Mouse (Mus musculus) sigmoid colon, adult 10 weeks (tissue): Measurements from ENCODE around the gene Hectd4. TPM values are rescaled to one million over a fixed set of nuclear protein-coding genes. Genes with fewer than 3 reads are reported as not detected.

Source experiments
- polyA plus RNA-seq: library from polyadenylated mRNA; stranded (reverse); fragments of 350-450 nt; fragmentation: Illumina TruSeq; extraction: RNeasy Lipid Tissue Mini Kit (QIAGEN cat#74804); gene quantifications from one replicate; pipeline ENCODE4 v1.2.3, GENCODE M21; 2014; ENCODE audit warnings: low read depth, low replicate concordance

Gene Hectd4
- 4.0 TPM for polyA plus RNA-seq

DNA sequence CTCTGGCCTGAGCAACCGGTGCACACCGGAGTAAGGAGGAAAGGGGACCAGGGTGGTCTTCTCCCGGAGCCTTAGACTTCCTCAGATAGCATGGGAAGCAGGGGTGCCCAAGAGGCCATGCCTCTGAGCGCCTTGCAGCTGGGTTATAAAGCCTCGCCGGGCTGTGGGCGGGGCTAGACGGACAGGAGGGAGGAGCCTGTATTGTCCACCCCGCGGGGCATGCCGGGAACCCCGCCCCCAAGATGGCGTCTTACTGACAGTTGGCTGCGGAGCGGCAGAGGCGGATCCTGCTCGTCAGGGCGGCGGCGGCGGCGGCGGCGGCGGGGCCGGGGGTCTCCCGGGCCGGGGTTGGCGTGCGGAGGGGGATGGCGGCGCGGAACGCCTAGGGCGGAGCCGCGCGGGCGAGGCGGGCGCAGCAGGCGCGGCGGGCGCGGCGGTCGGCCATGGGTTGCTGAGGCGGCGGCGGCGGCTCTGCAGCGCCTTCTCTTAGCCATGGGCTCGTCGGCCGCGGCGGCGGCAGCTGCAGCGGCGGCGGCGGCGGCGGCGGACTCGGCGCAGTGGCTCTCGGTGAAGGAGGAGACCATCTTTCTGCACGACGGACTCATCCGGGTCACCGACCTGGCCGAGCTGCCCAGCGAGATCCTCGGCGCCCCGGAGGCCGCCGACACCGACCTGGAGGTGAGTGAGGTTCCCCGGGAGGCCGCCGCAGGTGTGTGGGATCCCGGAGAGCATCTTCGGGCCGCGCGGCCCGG, at the start of gene Hectd4:
Hectd4 (plus strand) TSS at position 240 of the 752 bp plus-strand sequence.

DNA sequence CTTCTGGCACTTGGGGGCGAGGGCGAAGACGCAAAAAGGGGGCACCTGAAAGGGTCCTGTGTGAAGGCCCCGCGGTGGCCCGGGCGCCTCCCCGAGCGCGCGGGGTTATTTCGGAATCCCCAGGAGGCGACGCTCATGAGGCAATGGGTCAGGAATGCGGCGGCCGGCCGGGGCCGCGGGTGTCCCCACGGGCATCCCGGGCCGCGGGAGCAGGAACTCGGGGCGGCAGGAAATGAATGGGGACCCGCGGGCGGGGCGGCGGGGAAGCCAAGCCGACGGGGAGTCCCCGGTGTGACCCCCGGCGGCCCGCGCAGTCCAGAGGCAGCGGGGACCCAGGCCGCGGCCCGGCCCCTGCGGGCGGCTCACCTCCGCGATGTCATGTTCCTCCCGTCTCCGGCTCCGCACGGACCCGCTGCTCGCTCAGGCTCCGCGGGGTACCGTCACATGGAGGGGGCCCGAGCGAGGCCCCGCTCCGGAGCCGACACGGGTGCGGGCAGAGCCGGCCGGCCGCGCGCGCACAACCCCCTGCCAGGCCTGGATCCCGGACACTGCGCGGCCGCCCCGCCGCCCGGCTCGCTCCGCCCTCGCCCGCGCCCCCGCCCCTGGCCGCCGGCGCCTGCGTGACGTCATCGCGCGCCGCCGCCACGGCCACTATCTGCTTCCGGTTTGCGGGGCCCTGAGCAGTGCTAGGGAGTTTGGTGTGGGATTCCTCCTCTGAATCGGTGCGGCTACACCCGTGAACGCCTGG, 29.0 kb upstream of the Hectd4 start, which contains the start of gene Ptpn11:
Ptpn11 (minus strand) TSS at position 562 of the 748 bp plus-strand sequence.

DNA sequence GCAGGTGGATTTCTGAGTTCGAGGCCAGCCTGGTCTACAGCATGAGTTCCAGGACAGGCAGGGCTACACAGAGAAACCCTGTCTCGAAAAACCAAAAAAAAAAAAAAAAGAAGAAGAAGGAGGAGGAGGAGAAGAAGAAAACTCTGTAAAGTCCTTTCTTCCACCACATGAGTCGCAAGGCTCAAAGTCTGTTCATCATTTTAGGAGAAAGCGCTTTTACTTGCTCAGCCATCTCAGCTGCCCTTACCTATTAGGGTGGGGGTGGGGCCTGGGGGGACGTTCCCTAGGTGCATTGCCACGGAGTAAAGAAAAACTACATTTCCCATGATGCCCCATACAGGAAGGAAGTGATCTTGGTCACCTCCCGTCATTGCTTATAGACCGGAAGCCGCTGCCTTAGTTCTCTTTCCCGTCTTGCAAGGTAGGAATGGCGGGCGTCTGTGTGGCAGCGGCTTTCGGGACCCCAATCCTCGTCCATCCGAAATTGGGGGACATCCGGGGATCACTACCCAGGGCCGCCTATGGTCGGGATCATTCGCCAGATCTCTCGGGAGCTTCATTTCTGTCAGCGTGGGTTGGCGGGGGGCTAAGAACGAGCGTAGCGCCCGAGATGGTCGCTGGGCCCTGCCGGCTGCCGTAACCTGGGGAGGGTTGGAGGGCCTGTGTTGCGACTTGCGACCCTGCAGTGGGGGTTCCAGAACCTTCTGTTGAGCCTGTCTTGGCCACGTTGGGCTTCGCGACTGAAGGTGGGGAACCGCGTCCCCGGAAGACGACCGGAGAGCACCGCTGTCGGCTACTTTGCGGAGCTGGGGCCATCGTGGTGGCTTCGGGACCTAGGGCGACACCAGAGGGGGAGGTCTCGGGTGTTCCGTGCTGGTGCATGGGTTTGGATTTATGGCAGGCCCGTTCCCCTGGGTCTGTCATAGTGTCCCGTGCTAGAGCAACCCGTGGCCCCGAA, 15.6 kb upstream of the Hectd4 start, which contains the start of gene Rpl6:
Rpl6 (plus strand) TSS at position 350 of the 958 bp plus-strand sequence.

DNA sequence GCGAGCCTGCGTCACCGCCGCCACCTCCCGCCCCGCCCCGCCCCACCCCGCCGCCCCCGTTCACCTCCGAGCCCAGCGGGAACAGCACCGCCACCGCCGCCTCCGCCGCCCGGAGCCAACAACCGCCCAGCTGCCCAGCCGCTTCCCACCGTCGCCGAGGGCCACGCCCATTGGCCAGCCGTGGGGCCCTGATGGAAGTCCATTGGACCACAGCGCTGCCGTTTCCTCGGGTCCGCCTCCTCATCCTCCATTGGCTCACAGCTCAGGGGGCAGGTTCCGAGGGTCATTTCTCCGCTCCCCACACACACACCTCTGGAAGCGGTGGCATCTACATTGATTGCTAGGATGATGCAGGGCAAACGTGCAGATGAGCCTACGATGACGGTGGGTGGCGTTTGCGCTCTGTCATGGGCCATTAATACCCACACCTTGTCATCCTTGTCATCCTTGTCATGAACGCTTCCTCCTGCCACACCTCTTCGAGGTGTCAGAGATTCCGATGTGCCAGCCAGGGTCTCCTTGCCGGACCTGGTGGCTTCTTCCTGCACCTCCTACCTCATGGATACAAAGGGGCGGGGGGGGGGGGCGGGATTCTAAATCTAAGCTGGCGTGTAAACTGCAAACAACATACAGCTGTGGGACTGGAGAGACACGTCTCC, 165.6 kb downstream of the Hectd4 start, which contains the start of gene Trafd1:
Trafd1 (minus strand) TSS at position 172 of the 659 bp plus-strand sequence.

DNA sequence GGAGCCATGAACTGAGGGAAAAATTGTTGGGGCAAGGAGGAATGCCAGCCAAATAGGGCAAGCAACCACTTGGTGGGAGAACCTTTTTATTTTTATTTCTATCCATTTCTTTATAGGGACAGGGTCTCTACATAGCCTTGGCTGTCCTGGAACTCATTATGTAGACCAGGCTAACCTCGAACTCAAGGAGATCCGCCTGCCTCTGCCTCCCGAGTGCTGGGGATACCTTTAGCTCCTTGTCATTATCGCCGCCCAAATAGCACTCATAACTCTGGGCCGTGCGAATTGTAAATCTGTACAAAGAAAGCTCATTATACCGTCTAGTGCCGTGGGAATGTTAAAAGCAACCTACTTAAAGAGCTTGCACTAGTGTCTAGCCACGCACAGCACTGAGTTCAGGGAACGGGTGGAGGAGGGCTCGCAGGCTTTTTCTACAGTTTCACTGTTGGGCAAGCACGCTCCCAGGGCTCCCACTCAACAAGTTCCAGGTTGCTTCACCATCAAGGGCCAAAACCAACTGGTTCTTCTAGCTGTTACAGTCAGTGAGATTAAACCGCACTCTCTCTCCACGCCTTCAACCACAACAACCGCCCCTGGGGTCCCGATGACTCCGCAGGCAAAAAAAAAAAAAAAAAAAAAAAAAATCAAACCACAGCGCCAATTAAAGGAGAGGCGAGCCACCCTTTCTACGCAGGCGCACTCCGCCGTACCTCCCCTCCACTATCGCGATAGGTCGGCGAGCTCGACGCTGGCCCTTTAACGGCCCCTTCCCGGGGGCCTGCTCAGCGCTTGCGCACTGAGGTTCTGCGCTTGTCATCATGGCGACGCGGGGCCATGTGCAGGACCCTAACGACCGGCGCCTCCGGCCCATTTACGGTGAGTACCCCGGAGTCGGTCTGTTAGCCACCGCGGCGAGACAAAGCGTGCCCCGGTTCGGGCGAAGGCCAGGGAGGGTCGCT, 177.4 kb downstream of the Hectd4 start, which contains the start of gene Naa25:
Naa25 (plus strand) TSS at position 750 of the 959 bp plus-strand sequence.

Other genes starting within 250 kb of the Hectd4 start
- gene Rph3a, start 210.1 kb upstream of the Hectd4 start, polyA plus RNA-seq: not detected
- 26.6 TPM for gene Ptpn11, start 28.8 kb upstream of the Hectd4 start, polyA plus RNA-seq
- gene Rpl6, start 15.7 kb upstream of the Hectd4 start, polyA plus RNA-seq: 257 TPM
- 24.5 TPM for gene Trafd1, start 165.4 kb downstream of the Hectd4 start, polyA plus RNA-seq
- gene Naa25, start 177.7 kb downstream of the Hectd4 start, polyA plus RNA-seq: 27.3 TPM
- not detected for gene Tmem116, start 231.7 kb downstream of the Hectd4 start, polyA plus RNA-seq
- gene Erp29, start 232.3 kb downstream of the Hectd4 start, polyA plus RNA-seq: 10.6 TPM